Mouse (Mus musculus) stomach, postnatal 0 days (tissue): ENCODE data around the gene Acads. TPM values are rescaled to one million over a fixed set of nuclear protein-coding genes. Genes with fewer than 3 reads are reported as not detected.
"Not testable (repeated sequence)": the region's sequence is repeated elsewhere in the genome, so short reads cannot be mapped to it uniquely, and the experiment has no call there.

ENCODE experiments used
- ATAC-seq: fragments of 200-750 bp; cut with Nextera tagmentation; 2 replicates; pipeline ENCODE4 v1.8.0; 2017; ENCODE audit not compliant: low FRiP score, low TSS enrichment
- DNase-seq: peaks from one replicate; pipeline ENCODE4 v3.0.0-alpha.2; 2016; ENCODE audit warnings: low spot score
- H3K27ac ChIP-seq: fragments of 300-500 bp; sonication (generic); replicated peaks from 2 replicates; pipeline ENCODE4 v1.5.1; 2014; ENCODE audit warnings: mild to moderate bottlenecking, control low read depth
- H3K27me3 ChIP-seq: fragments of 300-500 bp; sonication (generic); 2 replicates; pipeline ENCODE4 v1.6.1; 2014; ENCODE audit warnings: low read length; ENCODE audit not compliant: control insufficient read depth, insufficient read depth
- H3K36me3 ChIP-seq: fragments of 300-500 bp; sonication (generic); 2 replicates; pipeline ENCODE4 v1.6.1; 2014; ENCODE audit warnings: low read length, mixed read lengths; ENCODE audit not compliant: control insufficient read depth, insufficient read depth
- H3K4me1 ChIP-seq: fragments of 300-500 bp; sonication (generic); replicated peaks from 2 replicates; pipeline ENCODE4 v1.6.1; 2014; ENCODE audit warnings: antibody characterized with exemption; ENCODE audit not compliant: control insufficient read depth, insufficient read depth
- H3K4me2 ChIP-seq: fragments of 300-500 bp; sonication (generic); replicated peaks from 2 replicates; pipeline ENCODE4 v1.6.1; 2014; ENCODE audit warnings: low read depth, mild to moderate bottlenecking, control low read depth, moderate library complexity
- H3K4me3 ChIP-seq: fragments of 300-500 bp; sonication (generic); 2 replicates; pipeline ENCODE4 v1.5.1; 2014; ENCODE audit warnings: low read depth, low read length, control low read depth
- H3K9ac ChIP-seq: fragments of 300-500 bp; sonication (generic); 2 replicates; pipeline ENCODE4 v1.6.1; 2014; ENCODE audit warnings: mild to moderate bottlenecking, low read length, control low read depth, mixed read lengths
- H3K9me3 ChIP-seq: fragments of 300-500 bp; sonication (generic); 2 replicates; pipeline ENCODE4 v1.6.1; 2016; ENCODE audit warnings: low read length; ENCODE audit not compliant: control insufficient read depth
- CTCF ChIP-seq: IDR thresholded peaks from 2 replicates; pipeline ENCODE4 v1.5.1; 2016; ENCODE audit warnings: antibody characterized with exemption, low read depth, mild to moderate bottlenecking, moderate library complexity
- EP300 ChIP-seq: optimal IDR thresholded peaks from 2 replicates; pipeline ENCODE3; 2016; ENCODE audit warnings: antibody characterized with exemption
- WGBS: fragments of 180-500 bp; shearing (Covaris S2); extraction: QIAGEN DNeasy Blood & Tissue Kit; methylation state at CpG from one replicate; pipeline ENCODE4 v1.1.7; 2014; 5-methylcytosine and 5-hydroxymethylcytosine counted together
- polyA plus RNA-seq: library from polyadenylated mRNA; unstranded; fragments of >200 nt; fragmentation: Nextera tagmentation; extraction: Ambion mirVana; gene quantifications from 2 replicates; pipeline ENCODE4 v1.2.1, GENCODE M21; 2015

The Acads gene
- polyA plus RNA-seq, 1 experiment from 2014 or later = 70.6 TPM

- Histone ChIP-seq H3K4me2 (no peak overlapping the region), H3K9me3 (no peaks in the 10 kb centered on the region)
Measured at GRCm38 (mm10) chr5:115152132-115152956, 33.2 kb upstream of the Acads start.

GRCm38 (mm10) chr5:115151457-115151856 lies 32.3 kb upstream of the Acads start:
- no peak for DNase-seq
- ATAC-seq = no peak
- Histone ChIP-seq H3K36me3 (peaks cover 27% of the 10 kb centered on the region), H3K27me3 (no peaks in the 10 kb centered on the region), H3K4me2 (no peak overlapping the region), H3K27ac (no peak overlapping the region), H3K4me3 (no peak overlapping the region), H3K9ac (no peak overlapping the region), H3K9me3 (no peaks in the 10 kb centered on the region), H3K4me1 (peaks cover 7% of the 10 kb centered on the region; the same call in 1 of the 2 replicates)
- TF ChIP-seq EP300 (no peak), CTCF (no peak)
- WGBS = 82% methylated on average over 13 of the region's 13 CpGs

More at GRCm38 (mm10) chr5:115152132-115152956, 33.2 kb upstream of the Acads start:
- ATAC-seq = no peak
- Histone ChIP-seq H3K27me3 (no peaks in the 10 kb centered on the region), H3K4me1 (peaks cover 7% of the 10 kb centered on the region; the same call in 1 of the 2 replicates), H3K4me3 (no peak overlapping the region), H3K27ac (no peak overlapping the region; the same call in none of the 2 replicates), H3K9ac (no peak overlapping the region), H3K36me3 (peaks cover 26% of the 10 kb centered on the region)
- 25% methylated on average over 8 of the region's 8 CpGs for WGBS
- DNase-seq = no peak
- TF ChIP-seq CTCF (no peak), EP300 (no peak)

GRCm38 (mm10) chr5:115150991-115151390 lies 31.8 kb upstream of the Acads start:
- no peak overlapping the region for H3K4me2 ChIP-seq
- no peak overlapping the region for H3K9ac ChIP-seq
- peaks cover 27% of the 10 kb centered on the region for H3K36me3 ChIP-seq
- no peak for DNase-seq
- TF ChIP-seq CTCF (no peak), EP300 (no peak)
- H3K4me1 ChIP-seq = peaks cover 7% of the 10 kb centered on the region; the same call in 1 of the 2 replicates
- H3K27ac ChIP-seq = no peak overlapping the region
- no peak for ATAC-seq
- no peak overlapping the region for H3K4me3 ChIP-seq
- H3K9me3 ChIP-seq = no peaks in the 10 kb centered on the region
- no peaks in the 10 kb centered on the region for H3K27me3 ChIP-seq
- WGBS = 80% methylated on average over 5 of the region's 5 CpGs

- Histone ChIP-seq H3K27ac (no peak overlapping the region), H3K27me3 (no peaks in the 10 kb centered on the region), H3K9me3 (no peaks in the 10 kb centered on the region), H3K9ac (no peak overlapping the region), H3K4me3 (no peak overlapping the region), H3K36me3 (peaks cover 27% of the 10 kb centered on the region), H3K4me1 (peaks cover 4% of the 10 kb centered on the region; the same call in 1 of the 2 replicates), H3K4me2 (no peak overlapping the region)
- TF ChIP-seq EP300 = no peak
- no peak for TF ChIP-seq CTCF
- no peak for DNase-seq
- 92% methylated on average over 14 of the region's 14 CpGs for WGBS
- no peak for ATAC-seq
Measured at GRCm38 (mm10) chr5:115149675-115150459, 30.7 kb upstream of the Acads start.

- not testable (repeated sequence) for ATAC-seq, DNase-seq, H3K4me3 ChIP-seq, H3K9ac ChIP-seq, H3K27ac ChIP-seq, H3K27me3 ChIP-seq, H3K4me1 ChIP-seq, H3K9me3 ChIP-seq, H3K4me2 ChIP-seq
- peaks cover 27% of the 10 kb centered on the region for H3K36me3 ChIP-seq
- WGBS = no CpG with 5 or more reads among the region's 1 CpGs
Measured at GRCm38 (mm10) chr5:115148872-115149271, 29.7 kb upstream of the Acads start.

- ATAC-seq (no peak), DNase-seq (no peak)
- Histone ChIP-seq H3K36me3 (peaks cover 27% of the 10 kb centered on the region), H3K9me3 (no peaks in the 10 kb centered on the region), H3K27me3 (no peaks in the 10 kb centered on the region), H3K4me3 (no peak overlapping the region), H3K4me2 (no peak overlapping the region), H3K4me1 (peaks cover 2% of the 10 kb centered on the region; the same call in 1 of the 2 replicates), H3K27ac (no peak overlapping the region), H3K9ac (no peak overlapping the region)
- TF ChIP-seq EP300 (no peak), CTCF (no peak)
- WGBS = 95% methylated on average over 8 of the region's 8 CpGs
Measured at GRCm38 (mm10) chr5:115148378-115148777, 29.2 kb upstream of the Acads start.
